7 mouse cellular contexts compared by ENCODE assay signal in genomic region chr15:96288836-96289390, GRCm38 (mm10). TPM values are rescaled to one million over a fixed set of nuclear protein-coding genes. Genes with fewer than 3 reads are reported as not detected.
DNase-seq lines count a peak whose midpoint lies in the region; ATAC-seq and TF ChIP-seq lines count a peak whose summit lies in the region.

No protein-coding gene starts in this region.

- peak overlapping the region; percentile 92 for H3K27ac ChIP-seq in spleen, adult 2 months (ENCODE audit: insufficient read depth, low read length)
- peak overlapping the region; percentile 100 for H3K27ac ChIP-seq in forebrain, embryonic 10.5 days
- peak overlapping the region; percentile 100 for H3K27ac ChIP-seq in limb, embryonic 14.5 days (replicated peaks; ENCODE audit: low read depth, low read length)
- H3K27ac ChIP-seq in stomach, embryonic 16.5 days (ENCODE audit: low read length): peak overlapping the region; percentile 100

- TF ChIP-seq POLR2A in spleen, adult 2 months (IDR thresholded peaks at IDR 0.05; ENCODE audit: low read depth, low read length): no peak
- no peak for TF ChIP-seq POLR2A in limb, embryonic 14.5 days (IDR thresholded peaks at IDR 0.05; ENCODE audit: borderline replicate concordance, extremely low read depth, insufficient read depth, insufficient read length)

- no peak for ATAC-seq in limb, embryonic 14.5 days (ENCODE audit: low FRiP score, low read depth)
- ATAC-seq in stomach, embryonic 16.5 days (ENCODE audit: insufficient read depth, low FRiP score): no peak

- no peaks in the 10 kb centered on the region for H3K9me3 ChIP-seq in forebrain, embryonic 10.5 days
- no peaks in the 10 kb centered on the region for H3K9me3 ChIP-seq in limb, embryonic 14.5 days (ENCODE audit: control insufficient read depth, low read length)
- no peaks in the 10 kb centered on the region for H3K9me3 ChIP-seq in stomach, embryonic 16.5 days (replicated peaks; ENCODE audit: control insufficient read depth, low read length)

- H3K4me1 ChIP-seq in spleen, adult 2 months (ENCODE audit: control insufficient read depth, insufficient read depth, insufficient read length): no peaks in the 10 kb centered on the region; the same call in 1 of the 2 replicates
- H3K4me1 ChIP-seq in forebrain, embryonic 10.5 days: peaks cover 29% of the 10 kb centered on the region
- peaks cover 9% of the 10 kb centered on the region for H3K4me1 ChIP-seq in limb, embryonic 14.5 days (ENCODE audit: control insufficient read depth, insufficient read depth, low read length)
- peaks cover 7% of the 10 kb centered on the region; the same call in 1 of the 2 replicates for H3K4me1 ChIP-seq in stomach, embryonic 16.5 days (ENCODE audit: control insufficient read depth, insufficient read depth, low read length)

- H3K27me3 ChIP-seq in spleen, adult 2 months (ENCODE audit: control insufficient read depth, insufficient read depth, low read length): no peaks in the 10 kb centered on the region
- no peaks in the 10 kb centered on the region for H3K27me3 ChIP-seq in forebrain, embryonic 10.5 days (ENCODE audit: poor library complexity, severe bottlenecking)
- no peaks in the 10 kb centered on the region for H3K27me3 ChIP-seq in limb, embryonic 14.5 days (ENCODE audit: control insufficient read depth, insufficient read depth, low read length)
- H3K27me3 ChIP-seq in stomach, embryonic 16.5 days (ENCODE audit: control insufficient read depth, insufficient read depth, low read length): no peaks in the 10 kb centered on the region

- no peak for DNase-seq in spleen, adult 2 months (ENCODE audit: low read depth in 1 of 2, low spot score in 2 of 2)
- DNase-seq in spleen, postnatal 14 days (ENCODE audit: low spot score in 2 of 2): no peak
- DNase-seq in forebrain, embryonic 10.5 days (ENCODE audit: extremely low spot score, low spot score): no peak
- DNase-seq in limb, embryonic 14.5 days (ENCODE audit: low spot score): no peak
- no peak for DNase-seq in gastrocnemius, postnatal 4 days (ENCODE audit: low spot score in 2 of 2)
- DNase-seq in ovary, postnatal 36 days (ENCODE audit: low spot score): no peak

- TF ChIP-seq CTCF in spleen, adult 2 months (IDR thresholded peaks at IDR 0.05; ENCODE audit: extremely low read depth, insufficient read depth, insufficient read length, insufficient replicate concordance): no peak

- H3K9ac ChIP-seq in limb, embryonic 14.5 days (ENCODE audit: low read depth, low read length, severe bottlenecking): peak overlapping the region; percentile 99
- H3K9ac ChIP-seq in stomach, embryonic 16.5 days (ENCODE audit: low read length): peak overlapping the region; percentile 100

- H3K4me2 ChIP-seq in limb, embryonic 14.5 days (replicated peaks; ENCODE audit: low read depth, low read length, severe bottlenecking): peak overlapping the region; percentile 82
- peak overlapping the region; percentile 95 for H3K4me2 ChIP-seq in stomach, embryonic 16.5 days (ENCODE audit: low read depth, low read length)

- WGBS in spleen, adult 2 months: 17% methylated on average over 9 of the region's 9 CpGs
- WGBS in forebrain, embryonic 10.5 days: 8% methylated on average over 9 of the region's 9 CpGs
- WGBS in limb, embryonic 14.5 days: 2% methylated on average over 9 of the region's 9 CpGs
- 5% methylated on average over 9 of the region's 9 CpGs for WGBS in stomach, embryonic 16.5 days

- H3K4me3 ChIP-seq in spleen, adult 2 months (ENCODE audit: extremely low read depth, insufficient read depth, insufficient read length): peak overlapping the region; percentile 98
- peak overlapping the region; percentile 93 for H3K4me3 ChIP-seq in forebrain, embryonic 10.5 days
- H3K4me3 ChIP-seq in limb, embryonic 14.5 days (replicated peaks; ENCODE audit: low read length): peak overlapping the region; percentile 92
- H3K4me3 ChIP-seq in stomach, embryonic 16.5 days (replicated peaks; ENCODE audit: low read length): peak overlapping the region; percentile 91

- H3K36me3 ChIP-seq in spleen, adult 2 months (ENCODE audit: control insufficient read depth, insufficient read depth, low read length): peaks cover under 1% of the 10 kb centered on the region; the same call in 1 of the 2 replicates
- peaks cover 22% of the 10 kb centered on the region for H3K36me3 ChIP-seq in forebrain, embryonic 10.5 days (replicated peaks)
- peaks cover 11% of the 10 kb centered on the region for H3K36me3 ChIP-seq in limb, embryonic 14.5 days (ENCODE audit: control insufficient read depth, insufficient read depth, low read length)
- H3K36me3 ChIP-seq in stomach, embryonic 16.5 days (ENCODE audit: control insufficient read depth, insufficient read depth, low read length): no peaks in the 10 kb centered on the region

RNA-seq across cellular contexts. Expression of gene Arid2, which starts 1.6 kb away (rescaled TPM):
- 12.1 and 14.1 TPM in 2 replicates for polyA plus RNA-seq in spleen, adult 2 months (2012; rRNA removed)
- polyA plus RNA-seq in forebrain, embryonic 10.5 days (2016; fragmentation: Nextera tagmentation; extraction: Ambion mirVana): 28.7 and 29.0 TPM in 2 replicates
- polyA plus RNA-seq in limb, embryonic 14.5 days (2012; rRNA removed): 30.9 and 35.9 TPM in 2 replicates
- polyA plus RNA-seq in limb, embryonic 14.5 days (2014; fragmentation: Nextera tagmentation; extraction: Ambion mirVana): 28.7 and 32.7 TPM in 2 replicates
- polyA plus RNA-seq in stomach, embryonic 16.5 days (2015; fragmentation: Nextera tagmentation; extraction: Ambion mirVana): 17.1 and 19.7 TPM in 2 replicates
- total RNA-seq in gastrocnemius, postnatal 4 days (2021): 10 to 100 TPM; 46.0 to 50.8 TPM
